Mouse (Mus musculus) layer of hippocampus, adult 9-10 months (tissue): ENCODE results near the gene Agap1.

Source experiments
- DNase-seq: peaks from one replicate; pipeline ENCODE4 v3.0.0; 2022; ENCODE audit warnings: low spot score

Agap1 gene

DNA sequence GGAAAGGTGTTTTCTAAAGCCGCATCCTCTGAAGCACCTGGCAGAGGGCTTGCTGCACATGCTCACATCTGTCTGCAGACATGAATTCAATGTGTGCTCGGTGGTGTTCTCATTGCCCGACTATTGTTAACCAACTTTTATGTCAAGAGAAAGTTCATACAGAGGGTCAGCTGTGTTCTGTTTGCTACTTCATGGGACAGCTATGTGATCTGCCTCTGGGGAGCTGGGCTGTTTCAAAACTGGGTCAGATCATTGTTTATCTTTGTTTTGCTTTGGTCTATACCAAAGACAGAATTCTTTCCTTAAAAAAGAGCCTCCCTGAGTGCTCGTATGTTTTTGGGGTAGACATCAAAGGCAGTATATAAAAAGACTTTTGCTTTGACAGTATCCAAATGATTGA is 89.5 kb downstream of the Agap1 start:
- no peak for DNase-seq

GRCm38 (mm10) chr1:89545099-89545498 is 90.5 kb downstream of the Agap1 start:
- no peak for DNase-seq

GRCm38 (mm10) chr1:89547525-89548504 is 93.2 kb downstream of the Agap1 start:
- no peak for DNase-seq

DNA sequence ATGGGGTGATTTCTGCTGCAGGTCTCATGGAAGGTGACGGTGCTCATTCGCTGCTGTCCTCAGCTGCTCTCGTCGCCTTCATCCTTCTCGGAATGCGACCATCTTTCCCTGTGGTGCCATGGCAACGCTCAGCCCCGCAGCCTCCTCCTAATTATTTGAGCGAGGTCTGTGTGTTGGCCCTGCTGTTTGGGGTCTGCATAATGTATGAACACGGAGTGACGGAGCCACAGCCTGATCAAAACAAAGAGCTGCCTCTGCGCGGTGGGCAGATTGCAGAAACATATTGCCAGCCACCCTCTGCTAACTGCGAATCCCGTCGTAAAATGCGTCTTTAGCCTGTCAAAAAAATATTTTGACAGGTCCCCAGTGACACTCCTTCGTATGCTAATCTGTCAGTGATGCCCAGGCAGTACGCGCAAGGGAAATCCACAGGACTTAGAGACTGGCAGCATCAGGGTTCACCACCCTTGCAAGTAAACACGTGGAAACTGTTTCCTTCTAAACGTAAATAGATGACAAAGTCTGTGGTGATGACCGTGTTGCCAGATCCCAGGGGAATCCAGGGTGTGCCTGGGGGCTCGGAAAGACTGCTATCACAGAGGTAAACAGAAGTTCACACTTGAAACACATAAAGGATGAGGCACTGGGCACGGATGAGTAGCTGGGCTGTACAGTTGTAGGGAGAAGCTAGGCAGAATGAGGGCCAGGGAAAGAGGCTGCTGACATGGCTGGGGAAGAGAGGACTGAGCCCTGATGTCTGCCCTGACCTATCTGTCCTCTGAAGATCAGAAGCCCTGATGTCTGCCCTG is 95.7 kb downstream of the Agap1 start:
- no peak for DNase-seq

GRCm38 (mm10) chr1:89552470-89552869 is 97.9 kb downstream of the Agap1 start:
- DNase-seq: no peak

DNA sequence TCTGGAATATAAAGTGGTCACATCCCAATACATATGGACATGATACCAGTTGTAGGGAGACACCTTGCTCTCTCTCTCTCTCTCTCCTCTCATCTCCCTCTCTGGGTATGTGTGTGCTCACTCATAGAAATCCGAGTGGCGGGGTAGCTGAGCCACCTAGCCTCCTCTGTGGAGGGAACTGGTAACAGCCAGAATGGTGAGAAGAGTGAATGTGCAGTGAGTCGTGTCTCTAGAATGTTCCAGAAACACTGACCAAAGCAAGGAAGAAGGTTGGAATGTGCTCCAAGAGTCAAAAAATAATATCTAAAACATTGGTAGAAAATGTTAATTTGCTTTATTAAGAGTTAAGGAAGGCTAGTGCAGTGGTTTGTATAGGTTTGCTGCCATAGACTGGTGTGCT is 99.2 kb downstream of the Agap1 start:
- DNase-seq: no peak

GRCm38 (mm10) chr1:89554969-89555856 is 100.6 kb downstream of the Agap1 start:
- DNase-seq: no peak

DNA sequence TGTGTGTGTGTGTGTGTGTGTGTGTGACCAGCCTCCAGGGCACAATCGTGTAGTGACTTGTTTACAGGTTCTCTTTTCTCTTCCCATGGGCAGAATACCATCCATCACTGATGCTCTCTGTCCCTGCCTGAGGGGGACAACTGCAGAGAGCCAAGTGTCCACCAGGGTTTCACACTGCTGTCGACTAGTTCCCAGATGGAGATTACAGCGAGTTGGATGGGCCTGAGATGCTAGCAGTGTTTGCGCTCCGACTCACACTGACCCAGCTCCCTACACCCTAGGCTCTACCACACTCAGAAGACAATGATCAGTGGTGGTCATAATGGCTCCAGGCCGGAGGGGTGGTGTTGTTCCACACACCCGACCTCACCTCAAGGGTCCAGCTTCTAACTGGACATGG is 101.4 kb downstream of the Agap1 start:
- DNase-seq: no peak

DNA sequence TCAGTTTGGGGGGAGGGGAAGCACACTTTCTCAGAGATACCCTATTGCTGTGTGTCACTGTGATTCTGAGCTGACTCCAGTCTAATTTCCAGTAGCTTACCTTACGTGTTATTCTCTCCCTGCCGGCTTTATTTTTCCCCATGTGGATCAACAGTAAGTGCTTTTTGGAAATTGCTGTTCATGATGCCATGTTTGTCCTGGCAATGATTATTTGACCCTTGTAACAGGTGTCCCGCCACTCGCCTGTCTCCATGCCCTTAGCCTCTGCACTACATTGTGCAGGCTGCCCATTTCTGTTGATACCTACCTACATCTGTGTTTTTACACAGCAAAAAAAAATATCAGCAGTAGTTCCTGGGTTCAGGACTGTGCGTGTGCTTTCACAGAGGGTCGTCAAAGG is 102.8 kb downstream of the Agap1 start:
- DNase-seq: no peak

DNA sequence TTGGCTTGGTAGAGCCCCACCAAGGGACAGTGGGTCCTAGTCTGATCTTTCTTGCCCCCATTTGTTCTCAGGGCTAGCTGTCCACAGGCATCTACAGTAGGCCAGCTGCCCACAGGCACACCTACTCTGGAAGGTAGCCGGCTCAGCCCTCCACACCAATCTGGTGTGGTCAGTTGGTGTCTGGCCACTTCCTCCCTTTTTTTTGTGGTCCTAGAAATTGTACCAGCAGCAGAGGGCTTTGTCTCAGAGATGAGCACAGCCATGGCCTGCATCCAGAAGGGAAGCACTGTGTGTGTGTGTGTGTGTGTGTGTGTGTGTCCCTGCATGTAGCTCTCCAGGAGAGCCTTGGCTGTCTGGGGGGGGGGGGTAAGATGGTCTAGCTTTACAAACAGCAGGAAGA is 103.5 kb downstream of the Agap1 start:
- no peak for DNase-seq

- no peak for DNase-seq
Observed at GRCm38 (mm10) chr1:89563399-89563798, 108.8 kb downstream of the Agap1 start.

DNA sequence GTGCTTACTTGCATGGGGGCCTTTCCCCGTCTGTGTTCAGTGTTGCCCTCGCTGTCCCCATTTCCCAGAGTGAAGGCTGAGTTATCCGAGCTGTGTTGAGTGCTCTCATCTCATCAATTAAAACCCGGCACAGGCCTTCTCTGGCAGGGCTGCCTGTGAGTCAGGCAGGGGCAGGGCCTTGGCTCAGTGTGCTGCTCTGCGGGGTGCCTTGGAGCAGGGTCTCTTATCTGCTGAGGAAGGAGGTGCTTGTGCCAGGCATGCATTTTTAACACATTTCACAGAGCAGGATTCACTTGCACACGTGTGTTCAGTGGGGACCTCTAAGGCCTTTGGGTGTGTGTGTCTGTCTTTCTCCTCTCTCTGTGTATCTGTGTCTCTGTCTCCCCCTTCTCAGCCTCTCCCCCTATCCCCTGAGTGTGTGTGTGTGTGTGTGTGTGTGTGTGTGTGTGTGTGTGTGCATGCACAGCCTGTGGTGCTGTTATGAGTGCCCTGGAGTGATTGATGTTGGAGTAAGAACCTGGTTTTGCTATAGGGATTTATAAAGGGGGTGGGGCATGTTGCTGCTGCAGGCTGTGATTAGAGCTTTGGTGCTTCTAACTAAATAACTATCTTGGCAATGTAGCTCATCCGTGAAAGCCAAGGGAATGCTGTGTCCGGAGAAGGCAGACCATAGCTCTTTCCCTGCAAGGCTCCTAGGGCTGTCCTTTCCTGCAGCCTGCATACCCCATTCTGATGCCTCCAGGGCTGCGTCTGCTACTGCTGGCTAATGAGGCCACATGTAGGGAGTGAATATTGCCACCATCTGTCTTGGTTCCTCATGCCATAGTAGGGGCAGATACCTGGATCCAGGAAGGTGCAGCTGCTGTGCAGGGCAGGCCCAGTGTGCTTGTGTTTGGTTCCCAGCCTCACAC is 112.2 kb downstream of the Agap1 start:
- DNase-seq: no peak

- no peak for DNase-seq
Observed at GRCm38 (mm10) chr1:89568546-89569405, 114.2 kb downstream of the Agap1 start.

- no peak for DNase-seq
Observed at GRCm38 (mm10) chr1:89570522-89571299, 116.1 kb downstream of the Agap1 start.

DNA sequence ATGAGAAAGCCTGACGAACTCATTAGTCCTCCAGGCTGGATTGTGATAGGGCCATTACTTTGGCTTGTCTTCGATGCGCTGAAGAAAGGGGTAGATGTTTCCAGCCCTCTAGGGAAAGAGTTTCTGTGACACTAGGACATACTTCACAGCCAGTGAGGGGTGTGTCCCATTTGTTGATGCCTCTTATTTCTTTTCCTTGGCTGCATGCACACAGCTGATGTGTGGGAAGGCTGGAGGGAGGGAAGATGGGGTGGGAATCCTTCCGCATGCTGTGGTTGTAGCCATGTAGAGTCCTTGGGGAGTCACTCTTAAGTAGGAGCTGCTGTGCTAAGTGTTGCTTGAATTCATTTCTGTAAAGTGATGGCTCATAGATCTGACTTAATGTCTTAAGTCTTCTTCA is 118.9 kb downstream of the Agap1 start:
- DNase-seq: no peak

- no peak for DNase-seq
Observed at GRCm38 (mm10) chr1:89574941-89575890, 120.6 kb downstream of the Agap1 start.

GRCm38 (mm10) chr1:89576174-89576890 is 121.7 kb downstream of the Agap1 start:
- DNase-seq: no peak
